Mouse (Mus musculus) hindbrain, embryonic 16.5 days (tissue): ENCODE data around the gene Arfip1. TPM values are rescaled to one million over a fixed set of nuclear protein-coding genes. Genes with fewer than 3 reads are reported as not detected.

Experiments used
- ATAC-seq: fragments of 200-750 bp; cut with Nextera tagmentation; 2 replicates; pipeline ENCODE4 v1.8.0; 2017; ENCODE audit warnings: moderate TSS enrichment, moderate library complexity
- H3K27ac ChIP-seq: fragments of 300-500 bp; sonication (generic); 2 replicates; pipeline ENCODE4 v1.5.1; 2014; ENCODE audit warnings: low read depth, mild to moderate bottlenecking, control low read depth, low read length, moderate library complexity
- H3K27me3 ChIP-seq: fragments of 300-500 bp; sonication (generic); replicated peaks from 2 replicates; pipeline ENCODE4 v1.6.1; 2014; ENCODE audit warnings: low read length; ENCODE audit not compliant: control insufficient read depth, insufficient read depth
- H3K36me3 ChIP-seq: fragments of 300-500 bp; sonication (generic); 2 replicates; pipeline ENCODE4 v1.6.1; 2014; ENCODE audit warnings: mild to moderate bottlenecking, low read length, moderate library complexity, mixed read lengths; ENCODE audit not compliant: control insufficient read depth, insufficient read depth
- H3K4me1 ChIP-seq: fragments of 300-500 bp; sonication (generic); 2 replicates; pipeline ENCODE4 v1.6.1; 2014; ENCODE audit warnings: low read depth, low read length; ENCODE audit not compliant: control insufficient read depth, insufficient read depth
- H3K4me2 ChIP-seq: fragments of 300-500 bp; sonication (generic); 2 replicates; pipeline ENCODE4 v1.6.1; 2014; ENCODE audit warnings: mild to moderate bottlenecking, low read length, control low read depth, moderate library complexity
- H3K4me3 ChIP-seq: fragments of 300-500 bp; sonication (generic); 2 replicates; pipeline ENCODE4 v1.5.1; 2014; ENCODE audit warnings: mild to moderate bottlenecking, low read length, control low read depth, moderate library complexity
- H3K9ac ChIP-seq: fragments of 300-500 bp; sonication (generic); 2 replicates; pipeline ENCODE4 v1.6.1; 2014; ENCODE audit warnings: low read depth, mild to moderate bottlenecking, control low read depth, low read length, moderate library complexity
- H3K9me3 ChIP-seq: fragments of 300-500 bp; sonication (generic); 2 replicates; pipeline ENCODE4 v1.6.1; 2014; ENCODE audit warnings: mild to moderate bottlenecking, low read length, moderate library complexity; ENCODE audit not compliant: control insufficient read depth
- WGBS: fragments of 180-500 bp; shearing (Covaris S2); extraction: QIAGEN DNeasy Blood & Tissue Kit; methylation state at CpG from one replicate; pipeline ENCODE4 v1.1.7; 2014; 5-methylcytosine and 5-hydroxymethylcytosine counted together
- polyA plus RNA-seq: library from polyadenylated mRNA; unstranded; fragments of >200 nt; fragmentation: Nextera tagmentation; extraction: Ambion mirVana; gene quantifications from 2 replicates; pipeline ENCODE4 v1.2.1, GENCODE M21; 2015

Arfip1 gene
- polyA plus RNA-seq, 1 experiment from 2014 or later = 22.0 TPM

DNA sequence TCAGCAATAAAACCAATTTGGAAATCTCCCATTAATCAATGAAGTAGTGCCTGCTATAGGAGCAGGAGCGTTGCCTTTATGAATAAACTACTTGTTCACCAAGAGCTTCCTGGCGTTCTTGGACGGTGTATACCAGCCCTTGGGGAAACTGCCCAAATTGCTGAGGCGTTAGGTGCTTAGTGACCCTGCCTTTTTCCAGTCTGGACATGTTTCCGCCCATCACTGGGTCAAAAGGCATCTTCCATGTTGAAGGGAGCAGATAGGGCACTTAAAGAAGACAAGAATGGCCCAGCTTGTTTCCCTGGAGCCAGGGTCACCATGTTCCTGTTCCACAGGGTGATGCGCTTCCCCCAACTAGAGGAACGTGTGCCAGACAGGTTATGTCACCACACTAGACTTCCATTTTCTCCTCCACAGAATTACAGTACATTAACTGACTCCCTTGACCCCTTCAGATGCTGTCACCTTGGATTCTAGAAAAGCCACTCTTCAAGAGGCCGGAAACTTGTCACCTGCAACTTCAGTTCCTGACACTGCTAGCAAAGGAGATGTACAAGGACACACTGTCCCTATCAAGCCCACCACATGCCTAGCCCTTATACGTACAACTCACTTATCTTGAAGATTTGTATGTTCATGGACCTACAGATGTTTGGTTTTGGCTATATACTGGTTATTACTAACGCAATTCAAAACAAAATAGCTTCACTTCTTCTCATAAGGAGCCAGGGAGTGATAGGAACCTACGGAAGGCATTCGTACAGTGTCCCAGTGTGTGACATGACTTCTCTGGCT, 107.2 kb downstream of the Arfip1 start:
- WGBS = 93% methylated on average over 12 of the region's 12 CpGs
- no peak for ATAC-seq
- no peak overlapping the region for H3K9ac ChIP-seq
- H3K9me3 ChIP-seq = no peaks in the 10 kb centered on the region
- H3K4me2 ChIP-seq = no peak overlapping the region
- no peak overlapping the region for H3K4me3 ChIP-seq
- H3K27ac ChIP-seq = no peak overlapping the region
- H3K27me3 ChIP-seq = no peaks in the 10 kb centered on the region
- peaks cover 9% of the 10 kb centered on the region; the same call in 1 of the 2 replicates for H3K4me1 ChIP-seq
- no peaks in the 10 kb centered on the region for H3K36me3 ChIP-seq

GRCm38 (mm10) chr3:84474398-84474797, 108.0 kb downstream of the Arfip1 start:
- Histone ChIP-seq H3K27me3 (no peaks in the 10 kb centered on the region), H3K4me3 (no peak overlapping the region), H3K4me2 (no peak overlapping the region), H3K4me1 (peaks cover 9% of the 10 kb centered on the region; the same call in 1 of the 2 replicates), H3K27ac (no peak overlapping the region), H3K36me3 (no peaks in the 10 kb centered on the region), H3K9ac (no peak overlapping the region), H3K9me3 (no peaks in the 10 kb centered on the region)
- no peak for ATAC-seq
- WGBS = 73% methylated on average over 6 of the region's 6 CpGs

- H3K4me1 ChIP-seq = no peaks in the 10 kb centered on the region; the same call in 1 of the 2 replicates
- H3K4me2 ChIP-seq = no peak overlapping the region
- no peak overlapping the region for H3K27ac ChIP-seq
- H3K27me3 ChIP-seq = no peaks in the 10 kb centered on the region
- H3K9ac ChIP-seq = no peak overlapping the region
- H3K9me3 ChIP-seq = no peaks in the 10 kb centered on the region
- no peak overlapping the region for H3K4me3 ChIP-seq
- WGBS = 69% methylated on average over 5 of the region's 5 CpGs
- H3K36me3 ChIP-seq = no peaks in the 10 kb centered on the region
- ATAC-seq = no peak
These were observed 109.5 kb downstream of the Arfip1 start for GRCm38 (mm10) chr3:84472955-84473354.

- WGBS = 73% methylated on average over 3 of the region's 3 CpGs
- H3K36me3 ChIP-seq = no peaks in the 10 kb centered on the region
- ATAC-seq = no peak
These were observed 109.9 kb downstream of the Arfip1 start for GRCm38 (mm10) chr3:84472527-84472926.

GRCm38 (mm10) chr3:84471146-84471545, 111.3 kb downstream of the Arfip1 start:
- Histone ChIP-seq H3K36me3 (no peaks in the 10 kb centered on the region), H3K9ac (no peak overlapping the region), H3K27ac (no peak overlapping the region), H3K4me3 (no peak overlapping the region), H3K4me1 (no peaks in the 10 kb centered on the region), H3K4me2 (no peak overlapping the region), H3K27me3 (no peaks in the 10 kb centered on the region), H3K9me3 (no peaks in the 10 kb centered on the region)
- 87% methylated on average over 4 of the region's 4 CpGs for WGBS
- no peak for ATAC-seq

More at GRCm38 (mm10) chr3:84472527-84472926, 109.9 kb downstream of the Arfip1 start:
- Histone ChIP-seq H3K9ac (no peak overlapping the region), H3K9me3 (no peaks in the 10 kb centered on the region), H3K4me2 (no peak overlapping the region), H3K27me3 (no peaks in the 10 kb centered on the region), H3K4me3 (no peak overlapping the region), H3K4me1 (no peaks in the 10 kb centered on the region), H3K27ac (no peak overlapping the region)

DNA sequence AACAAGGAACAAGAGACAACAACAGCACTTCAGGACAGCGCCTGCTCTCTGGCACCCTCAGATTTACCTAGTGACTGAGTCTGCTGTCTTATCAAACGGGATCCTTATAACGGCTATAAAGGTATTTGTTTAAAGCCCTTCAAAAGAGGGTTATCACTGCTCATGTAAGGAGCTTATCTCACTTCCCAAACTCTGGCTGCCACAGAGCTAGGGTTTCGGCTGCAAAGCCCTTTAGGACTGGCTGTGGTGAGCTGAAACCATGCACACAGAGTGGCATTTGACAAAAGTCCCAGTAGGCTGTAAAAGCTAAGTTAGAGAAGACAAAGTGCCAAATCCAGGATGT, 114.3 kb downstream of the Arfip1 start:
- no peaks in the 10 kb centered on the region for H3K36me3 ChIP-seq
- H3K27ac ChIP-seq = no peak overlapping the region
- 57% methylated on average over 4 of the region's 4 CpGs for WGBS
- H3K4me2 ChIP-seq = no peak overlapping the region
- no peak overlapping the region for H3K4me3 ChIP-seq
- no peak for ATAC-seq
- no peaks in the 10 kb centered on the region for H3K27me3 ChIP-seq
- H3K4me1 ChIP-seq = no peaks in the 10 kb centered on the region
- H3K9me3 ChIP-seq = no peaks in the 10 kb centered on the region
- no peak overlapping the region for H3K9ac ChIP-seq

DNA sequence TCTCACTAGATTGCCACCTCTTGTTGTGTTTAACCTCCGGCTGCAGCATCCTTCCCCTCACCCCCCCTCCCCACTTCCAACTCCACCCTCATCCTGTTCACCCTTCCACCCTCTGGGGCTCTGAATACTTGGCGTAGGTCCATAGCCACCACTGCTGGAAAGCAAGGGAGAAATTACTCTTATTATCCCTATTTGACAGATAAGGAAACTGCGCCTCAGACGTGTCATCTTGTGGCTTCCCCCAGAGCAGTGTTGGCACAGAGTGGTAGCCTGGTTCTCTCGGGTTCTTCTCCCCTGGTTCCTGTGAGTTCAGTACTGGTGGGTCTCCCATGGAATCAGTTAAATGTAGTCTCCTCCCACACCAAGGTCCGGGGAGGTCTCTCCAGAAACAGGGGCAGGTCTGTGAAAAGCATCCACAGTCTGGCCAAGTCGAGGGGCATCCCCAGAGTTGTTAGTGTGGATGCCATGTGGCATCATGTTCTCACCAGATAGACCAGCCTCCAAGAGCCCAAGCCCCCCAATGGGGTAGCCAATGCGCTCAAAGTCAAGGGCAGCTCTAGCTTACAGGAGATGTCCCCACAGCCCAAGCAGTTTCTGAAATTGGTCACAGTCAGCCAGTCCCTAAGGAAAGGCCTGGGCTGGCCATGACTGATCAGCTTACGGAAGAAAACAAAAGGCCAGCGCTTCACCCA, 114.9 kb downstream of the Arfip1 start:
- Histone ChIP-seq H3K27ac (no peak overlapping the region), H3K27me3 (no peaks in the 10 kb centered on the region), H3K9me3 (no peaks in the 10 kb centered on the region), H3K4me3 (no peak overlapping the region), H3K36me3 (no peaks in the 10 kb centered on the region), H3K4me2 (no peak overlapping the region), H3K4me1 (no peaks in the 10 kb centered on the region), H3K9ac (no peak overlapping the region)
- WGBS = 61% methylated on average over 10 of the region's 10 CpGs
- ATAC-seq = no peak

DNA sequence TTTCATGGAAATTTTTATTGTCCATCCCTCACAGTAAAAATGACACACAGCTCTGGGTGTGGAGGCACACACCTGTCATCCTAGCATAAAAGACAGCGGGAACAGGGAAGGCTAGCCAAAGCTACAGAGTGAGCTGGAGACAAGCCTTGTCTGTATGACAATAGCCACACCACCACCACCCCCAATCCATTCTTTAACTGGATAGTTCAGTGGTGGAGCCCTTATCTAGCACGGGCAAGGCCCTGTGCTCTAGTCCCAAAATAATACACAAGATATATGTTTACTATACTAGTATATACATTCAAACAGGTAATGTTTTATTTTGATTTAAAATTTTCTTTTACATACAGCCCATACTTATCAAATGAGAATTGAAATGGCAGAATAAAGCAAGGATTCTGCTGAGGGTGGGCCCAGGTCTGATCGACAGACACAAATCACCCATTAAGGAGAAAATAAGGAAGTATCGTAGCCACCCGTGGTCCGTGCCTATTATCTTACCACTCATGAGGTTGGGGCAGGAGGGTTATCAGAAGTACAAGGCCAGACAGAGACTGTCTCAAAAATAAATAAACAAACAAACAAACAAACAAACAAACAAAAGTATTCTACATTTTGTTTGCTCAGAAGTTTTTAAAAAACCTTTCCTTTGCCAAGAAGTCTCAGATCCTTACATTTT, 116.5 kb downstream of the Arfip1 start:
- 74% methylated on average over 6 of the region's 6 CpGs for WGBS
- H3K9me3 ChIP-seq = no peaks in the 10 kb centered on the region
- no peak for ATAC-seq
- no peaks in the 10 kb centered on the region for H3K27me3 ChIP-seq
- no peak overlapping the region for H3K27ac ChIP-seq
- no peak overlapping the region for H3K9ac ChIP-seq
- no peak overlapping the region for H3K4me3 ChIP-seq
- H3K4me1 ChIP-seq = no peaks in the 10 kb centered on the region
- no peaks in the 10 kb centered on the region for H3K36me3 ChIP-seq
- H3K4me2 ChIP-seq = no peak overlapping the region

GRCm38 (mm10) chr3:84461687-84462086, 120.7 kb downstream of the Arfip1 start:
- H3K4me1 ChIP-seq = peaks cover 3% of the 10 kb centered on the region; the same call in 1 of the 2 replicates
- no peak overlapping the region for H3K4me3 ChIP-seq
- no peak for ATAC-seq
- H3K9me3 ChIP-seq = no peaks in the 10 kb centered on the region
- no peaks in the 10 kb centered on the region for H3K27me3 ChIP-seq
- H3K36me3 ChIP-seq = no peaks in the 10 kb centered on the region
- no peak overlapping the region for H3K4me2 ChIP-seq
- WGBS = 36% methylated on average over 4 of the region's 4 CpGs
- no peak overlapping the region for H3K9ac ChIP-seq
- H3K27ac ChIP-seq = no peak overlapping the region
